Mouse (Mus musculus) intestine, embryonic 15.5 days (tissue): ENCODE measurements around the gene Htr7. TPM values are rescaled to one million over a fixed set of nuclear protein-coding genes. Genes with fewer than 3 reads are reported as not detected.

ENCODE experiments used
- ATAC-seq: fragments of 200-750 bp; cut with Nextera tagmentation; 2 replicates; pipeline ENCODE4 v1.8.0; 2017; ENCODE audit warnings: moderate TSS enrichment, moderate library complexity
- H3K27ac ChIP-seq: fragments of 300-500 bp; sonication (generic); 2 replicates; pipeline ENCODE4 v1.5.1; 2015; ENCODE audit warnings: mild to moderate bottlenecking, inconsistent platforms
- H3K27me3 ChIP-seq: fragments of 300-500 bp; sonication (generic); replicated peaks from 2 replicates; pipeline ENCODE4 v1.6.1; 2015; ENCODE audit warnings: inconsistent platforms
- H3K36me3 ChIP-seq: fragments of 300-500 bp; sonication (generic); 2 replicates; pipeline ENCODE4 v1.6.1; 2015; ENCODE audit warnings: inconsistent platforms
- H3K4me1 ChIP-seq: fragments of 300-500 bp; sonication (generic); replicated peaks from 2 replicates; pipeline ENCODE4 v1.6.1; 2015; ENCODE audit warnings: inconsistent platforms
- H3K4me2 ChIP-seq: fragments of 300-500 bp; sonication (generic); replicated peaks from 2 replicates; pipeline ENCODE4 v1.6.1; 2015; ENCODE audit warnings: mild to moderate bottlenecking, inconsistent platforms
- H3K4me3 ChIP-seq: fragments of 300-500 bp; sonication (generic); replicated peaks from 2 replicates; pipeline ENCODE4 v1.5.1; 2015; ENCODE audit warnings: inconsistent platforms
- H3K9ac ChIP-seq: fragments of 300-500 bp; sonication (generic); 2 replicates; pipeline ENCODE4 v1.6.1; 2015; ENCODE audit warnings: inconsistent platforms
- H3K9me3 ChIP-seq: fragments of 300-500 bp; sonication (generic); 2 replicates; pipeline ENCODE4 v1.6.1; 2016; ENCODE audit warnings: inconsistent platforms
- WGBS: fragments of 180-500 bp; shearing (Covaris S2); methylation state at CpG from one replicate; pipeline ENCODE4 v1.1.7; 2015; 5-methylcytosine and 5-hydroxymethylcytosine counted together
- polyA plus RNA-seq: library from polyadenylated mRNA; unstranded; fragments of >200 nt; fragmentation: Nextera tagmentation; extraction: Ambion mirVana; gene quantifications from 2 replicates; pipeline ENCODE4 v1.2.1, GENCODE M21; 2015

The Htr7 gene
- 0.06 TPM in 1 of 2 replicates, not detected in the other for polyA plus RNA-seq

- Histone ChIP-seq H3K27me3 (peaks cover 40% of the 10 kb centered on the region), H3K9ac (peak within 1 kb of the TSS; percentile 34; the same call in 1 of the 2 replicates), H3K4me1 (peaks cover 7% of the 10 kb centered on the region), H3K4me3 (peak within 1 kb of the TSS; percentile 54), H3K27ac (no peak within 1 kb of the TSS), H3K36me3 (no peaks in the 10 kb centered on the region), H3K9me3 (no peaks in the 10 kb centered on the region), H3K4me2 (peak within 1 kb of the TSS; percentile 93)
- under 1% methylated on average over 42 of the region's 86 CpGs for WGBS
- peak; percentile 90 for ATAC-seq
Observed at GRCm38 (mm10) chr19:36057231-36057811, at the start of gene Htr7. Gene Htr7 (minus strand): TSS chr19:36057507.

DNA sequence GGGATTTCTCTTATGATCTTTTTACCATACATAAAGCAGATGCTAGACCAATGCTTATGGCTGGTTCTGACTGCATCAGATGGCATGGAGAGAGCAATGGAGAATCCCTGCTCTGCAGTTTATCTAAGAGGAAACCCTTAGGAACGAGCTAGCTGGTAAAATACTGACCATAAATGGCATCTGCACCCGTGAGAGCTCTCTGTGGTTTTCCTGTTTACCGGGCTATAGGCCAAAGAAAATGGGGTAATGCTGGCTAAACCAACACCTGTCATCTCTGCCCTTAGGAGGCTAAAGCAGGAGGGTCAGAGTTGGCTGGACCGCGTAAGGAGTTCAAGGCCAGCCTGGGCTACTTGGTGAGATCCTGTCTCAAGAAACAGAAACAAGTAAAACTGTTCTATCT, 46.6 kb upstream of the Htr7 start:
- no peak for ATAC-seq
- H3K36me3 ChIP-seq: peaks cover 9% of the 10 kb centered on the region; the same call in 1 of the 2 replicates
- H3K9ac ChIP-seq: no peak overlapping the region
- no peaks in the 10 kb centered on the region for H3K4me1 ChIP-seq
- no peak overlapping the region for H3K4me2 ChIP-seq
- no peaks in the 10 kb centered on the region for H3K27me3 ChIP-seq
- WGBS: 88% methylated on average over 5 of the region's 5 CpGs
- no peak overlapping the region for H3K4me3 ChIP-seq
- no peaks in the 10 kb centered on the region for H3K9me3 ChIP-seq
- no peak overlapping the region for H3K27ac ChIP-seq

DNA sequence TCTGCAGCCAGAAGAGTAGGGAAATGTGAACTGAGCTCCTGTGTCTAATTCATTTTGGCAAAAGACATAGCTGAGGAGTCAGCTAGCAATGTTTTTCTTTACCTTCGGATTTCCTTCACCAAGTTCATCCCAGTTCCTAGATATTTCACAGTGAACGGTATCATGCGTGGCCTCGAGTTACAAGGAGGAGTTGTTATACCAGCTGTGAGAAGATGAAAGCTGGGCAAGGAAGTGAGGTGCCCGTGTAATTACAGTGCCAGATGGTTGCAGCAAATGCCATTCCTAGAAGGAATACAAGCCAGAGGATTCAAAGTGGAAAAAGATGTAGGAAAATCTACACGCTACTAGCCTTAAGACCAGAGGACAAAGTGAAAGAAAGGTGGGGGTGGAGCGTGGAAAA, 41.6 kb upstream of the Htr7 start:
- no peak overlapping the region for H3K4me3 ChIP-seq
- no peaks in the 10 kb centered on the region for H3K9me3 ChIP-seq
- ATAC-seq: no peak
- no peaks in the 10 kb centered on the region for H3K27me3 ChIP-seq
- H3K9ac ChIP-seq: no peak overlapping the region
- H3K4me2 ChIP-seq: no peak overlapping the region
- 88% methylated on average over 7 of the region's 7 CpGs for WGBS
- H3K27ac ChIP-seq: no peak overlapping the region
- H3K4me1 ChIP-seq: no peaks in the 10 kb centered on the region
- H3K36me3 ChIP-seq: peaks cover 8% of the 10 kb centered on the region

GRCm38 (mm10) chr19:36098265-36098664, 41.0 kb upstream of the Htr7 start:
- Histone ChIP-seq H3K27me3 (no peaks in the 10 kb centered on the region), H3K4me1 (no peaks in the 10 kb centered on the region), H3K9me3 (no peaks in the 10 kb centered on the region), H3K4me2 (no peak overlapping the region), H3K4me3 (no peak overlapping the region), H3K27ac (no peak overlapping the region), H3K36me3 (peaks cover 5% of the 10 kb centered on the region), H3K9ac (no peak overlapping the region)
- no peak for ATAC-seq
- 97% methylated on average over 1 of the region's 1 CpGs for WGBS

GRCm38 (mm10) chr19:36097194-36097593, 39.9 kb upstream of the Htr7 start:
- ATAC-seq: no peak
- Histone ChIP-seq H3K27me3 (no peaks in the 10 kb centered on the region), H3K27ac (no peak overlapping the region), H3K4me2 (no peak overlapping the region), H3K9me3 (no peaks in the 10 kb centered on the region), H3K4me1 (no peaks in the 10 kb centered on the region), H3K36me3 (peaks cover 5% of the 10 kb centered on the region), H3K4me3 (no peak overlapping the region), H3K9ac (no peak overlapping the region)
- 85% methylated on average over 3 of the region's 3 CpGs for WGBS

- H3K36me3 ChIP-seq: peaks cover 1% of the 10 kb centered on the region
- WGBS: 48% methylated on average over 5 of the region's 5 CpGs
Observed at GRCm38 (mm10) chr19:36090781-36091180, 33.5 kb upstream of the Htr7 start.

GRCm38 (mm10) chr19:36083262-36084225, 26.2 kb upstream of the Htr7 start, which contains the start of gene Rpp30:
Gene Rpp30 (plus strand): TSS chr19:36083716.
- peak; percentile 97 for ATAC-seq
- no peak within 1 kb of the TSS for H3K27ac ChIP-seq

More at GRCm38 (mm10) chr19:36090781-36091180, 33.5 kb upstream of the Htr7 start:
- no peak for ATAC-seq
- H3K9me3 ChIP-seq: no peaks in the 10 kb centered on the region
- H3K4me1 ChIP-seq: no peaks in the 10 kb centered on the region
- H3K27me3 ChIP-seq: no peaks in the 10 kb centered on the region
- no peak overlapping the region for H3K9ac ChIP-seq
- no peak overlapping the region for H3K4me2 ChIP-seq
- no peak overlapping the region for H3K27ac ChIP-seq
- no peak overlapping the region for H3K4me3 ChIP-seq

DNA sequence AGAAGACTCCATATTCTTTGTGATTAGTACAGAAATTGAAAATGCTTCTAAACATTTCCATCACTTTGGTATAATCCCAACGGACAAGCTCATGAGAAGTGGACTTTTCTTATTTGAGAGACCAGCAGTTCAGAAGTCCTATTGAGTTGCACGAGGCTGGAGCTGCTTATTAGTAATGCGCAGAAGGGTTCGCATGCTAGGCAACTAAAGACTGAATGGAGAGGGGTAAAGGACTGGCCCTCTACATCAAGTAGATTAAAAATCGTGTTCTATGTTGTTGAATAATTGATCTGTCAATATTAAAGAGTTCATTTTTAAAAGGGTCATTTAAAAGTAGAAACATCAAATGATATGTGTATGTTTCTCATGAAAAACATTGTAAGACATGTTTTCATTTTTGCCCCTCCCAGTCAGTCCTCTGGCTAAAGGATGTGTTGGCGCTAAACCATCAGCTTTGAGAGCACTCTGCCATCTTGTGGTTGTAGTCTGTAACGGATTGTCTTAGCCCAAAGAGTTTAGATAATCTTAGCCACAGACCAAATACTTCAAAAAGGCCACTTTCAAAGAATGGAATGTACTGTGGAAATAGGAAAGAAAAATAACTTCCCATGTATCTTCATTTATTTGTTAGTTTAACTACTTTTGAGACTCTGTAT, 25.4 kb upstream of the Htr7 start:
- peak; percentile 76 for ATAC-seq
- Histone ChIP-seq H3K27ac (no peak overlapping the region), H3K27me3 (0 out of 2 replicates have a peak, but pooled peaks cover 4% of the 10 kb centered on the region), H3K36me3 (no peaks in the 10 kb centered on the region), H3K9me3 (no peaks in the 10 kb centered on the region), H3K4me1 (peaks cover 6% of the 10 kb centered on the region; the same call in 1 of the 2 replicates), H3K9ac (no peak overlapping the region), H3K4me3 (peak overlapping the region; percentile 73), H3K4me2 (peak overlapping the region; percentile 68)
- WGBS: 47% methylated on average over 7 of the region's 7 CpGs

More at GRCm38 (mm10) chr19:36083262-36084225, 26.2 kb upstream of the Htr7 start, which contains the start of gene Rpp30:
- Histone ChIP-seq H3K4me2 (peak within 1 kb of the TSS; percentile 68), H3K9me3 (no peaks in the 10 kb centered on the region), H3K4me1 (peaks cover 6% of the 10 kb centered on the region; the same call in 1 of the 2 replicates), H3K4me3 (peak within 1 kb of the TSS; percentile 73), H3K36me3 (no peaks in the 10 kb centered on the region), H3K27me3 (0 out of 2 replicates have a peak, but pooled peaks cover 4% of the 10 kb centered on the region), H3K9ac (peak within 1 kb of the TSS; percentile 79)
- WGBS: under 1% methylated on average over 34 of the region's 34 CpGs

- Histone ChIP-seq H3K27me3 (peaks cover 12% of the 10 kb centered on the region; the same call in 1 of the 2 replicates), H3K27ac (no peak overlapping the region), H3K4me1 (no peaks in the 10 kb centered on the region), H3K4me3 (no peak overlapping the region), H3K4me2 (no peak overlapping the region), H3K9me3 (no peaks in the 10 kb centered on the region), H3K9ac (no peak overlapping the region), H3K36me3 (no peaks in the 10 kb centered on the region)
- WGBS: 63% methylated on average over 2 of the region's 2 CpGs
- no peak for ATAC-seq
Observed at GRCm38 (mm10) chr19:36062801-36063529, 5.7 kb upstream of the Htr7 start.

DNA sequence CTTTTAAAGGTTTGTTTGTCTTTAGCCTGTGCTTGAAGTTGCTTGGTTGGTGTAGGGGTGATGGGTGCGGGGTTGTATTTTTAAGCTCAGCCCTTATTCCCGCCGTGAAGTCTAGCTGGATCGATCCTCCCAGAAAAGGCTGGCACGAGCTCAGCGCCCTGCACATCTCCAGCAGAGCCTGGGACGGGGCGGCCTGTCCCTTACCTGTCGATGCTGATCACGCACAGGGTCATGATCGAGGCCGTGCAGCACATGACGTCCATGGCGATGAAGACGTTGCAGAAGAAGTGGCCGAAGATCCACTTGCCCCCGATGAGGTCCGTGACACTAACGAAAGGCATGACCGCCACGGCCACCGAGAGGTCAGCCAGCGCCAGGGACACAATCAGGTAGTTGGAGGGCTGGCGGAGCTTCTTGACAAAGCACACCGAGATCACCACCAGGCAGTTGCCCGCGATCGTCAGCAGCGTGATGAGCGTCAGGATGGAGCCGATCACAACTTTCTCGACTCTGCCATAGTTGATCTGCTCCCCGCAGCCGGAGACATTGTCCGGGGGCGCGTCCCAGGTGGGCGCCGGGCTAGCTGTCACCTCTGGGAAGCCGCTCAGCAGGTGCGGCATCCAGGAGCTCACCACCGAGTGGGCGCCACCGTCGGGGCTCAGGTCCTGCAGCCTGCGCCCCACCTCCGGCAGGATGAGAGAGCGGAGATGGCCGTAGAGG, 645 bp downstream of the Htr7 start:
- Histone ChIP-seq H3K9me3 (no peaks in the 10 kb centered on the region), H3K4me2 (peak overlapping the region; percentile 93), H3K4me3 (peak overlapping the region; percentile 54), H3K9ac (no peak overlapping the region), H3K27me3 (peaks cover 40% of the 10 kb centered on the region), H3K27ac (no peak overlapping the region), H3K4me1 (peaks cover 7% of the 10 kb centered on the region), H3K36me3 (no peaks in the 10 kb centered on the region)
- peak; percentile 31 for ATAC-seq
- WGBS: 8% methylated on average over 49 of the region's 49 CpGs

DNA sequence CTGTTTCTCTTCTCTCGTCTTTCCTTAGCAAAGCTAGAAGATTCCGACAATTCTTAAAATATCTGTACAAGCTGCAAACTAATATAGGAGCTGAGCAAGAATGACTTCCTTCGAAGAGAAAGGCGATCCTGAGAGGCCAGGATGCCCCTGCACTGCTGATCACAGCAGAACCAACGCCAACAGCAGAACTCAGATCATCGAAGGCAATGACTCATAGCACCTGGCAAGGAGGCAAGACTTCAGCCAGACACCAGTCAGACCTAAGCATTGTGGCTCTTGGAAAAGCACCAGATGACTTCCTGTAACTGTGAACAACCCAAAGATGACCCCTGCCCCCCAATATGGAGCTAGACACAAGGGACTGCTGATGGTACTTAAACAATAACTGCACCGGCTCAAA, 11.3 kb downstream of the Htr7 start:
- 80% methylated on average over 7 of the region's 7 CpGs for WGBS
- no peak overlapping the region for H3K27ac ChIP-seq
- no peak overlapping the region for H3K4me3 ChIP-seq
- no peak overlapping the region for H3K4me2 ChIP-seq
- no peak overlapping the region for H3K9ac ChIP-seq
- no peaks in the 10 kb centered on the region for H3K36me3 ChIP-seq
- no peaks in the 10 kb centered on the region for H3K4me1 ChIP-seq
- H3K27me3 ChIP-seq: no peaks in the 10 kb centered on the region
- no peaks in the 10 kb centered on the region for H3K9me3 ChIP-seq
- no peak for ATAC-seq
